Mouse (Mus musculus) cerebellum, postnatal 10 days (tissue): ENCODE measurements at regions not wholly inside any gene's neighbourhood (a gene's known extent, or its start where the extent isn't known, plus 50 kb on each side); places are given as distances from the start of the nearest gene placed in this dataset.

Experiments
- DNase-seq, 2 experiments: peaks; one replicate each; pipeline ENCODE4 v3.0.0; 2021; ENCODE audit warnings: mixed read lengths in 2 of 2

- no peak for DNase-seq
Observed at GRCm38 (mm10) chr5:33548800-33549199, 80.6 kb downstream of the Fam53a start.

DNA sequence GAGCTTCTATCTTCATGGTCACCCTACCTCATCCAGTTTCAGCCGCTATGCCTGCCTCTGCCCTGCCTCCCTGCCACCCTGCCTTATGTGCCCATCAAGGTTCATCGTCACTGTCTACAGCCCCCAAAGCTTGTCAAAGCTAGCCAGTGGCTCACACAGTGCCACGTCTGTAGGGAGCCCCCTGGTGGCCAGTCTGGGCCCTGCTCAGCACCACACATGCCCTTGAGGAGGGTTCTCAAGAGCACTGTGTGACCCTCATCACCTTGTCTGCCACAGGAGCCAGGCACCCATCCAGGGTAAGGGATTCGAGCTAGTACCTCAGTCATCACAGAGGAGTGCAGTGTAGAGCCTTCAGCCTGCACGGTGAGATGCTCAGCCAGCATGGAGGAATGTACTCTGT, 86.1 kb downstream of the Fam53a start:
- DNase-seq, result peak; percentile 91 to 94

DNA sequence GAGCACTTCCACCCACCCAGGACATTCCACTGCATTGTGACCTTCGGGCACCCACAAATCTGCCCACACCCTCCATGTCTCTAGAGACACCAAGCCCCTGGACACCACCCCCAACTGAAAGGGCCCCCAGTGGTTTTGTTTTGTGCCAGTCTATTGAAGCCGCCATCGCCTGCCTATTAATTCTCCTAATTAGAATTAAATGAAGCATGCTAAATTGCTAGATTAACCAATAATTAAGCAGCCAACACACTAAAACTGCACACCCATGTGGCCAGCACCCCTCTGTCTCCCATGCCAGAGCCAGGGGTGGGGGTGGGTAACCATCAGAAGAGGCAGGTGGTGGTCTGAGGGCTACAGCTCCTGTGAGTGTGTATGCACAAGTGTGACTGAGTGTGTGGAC, 86.8 kb downstream of the Fam53a start:
- DNase-seq, result no peak

DNA sequence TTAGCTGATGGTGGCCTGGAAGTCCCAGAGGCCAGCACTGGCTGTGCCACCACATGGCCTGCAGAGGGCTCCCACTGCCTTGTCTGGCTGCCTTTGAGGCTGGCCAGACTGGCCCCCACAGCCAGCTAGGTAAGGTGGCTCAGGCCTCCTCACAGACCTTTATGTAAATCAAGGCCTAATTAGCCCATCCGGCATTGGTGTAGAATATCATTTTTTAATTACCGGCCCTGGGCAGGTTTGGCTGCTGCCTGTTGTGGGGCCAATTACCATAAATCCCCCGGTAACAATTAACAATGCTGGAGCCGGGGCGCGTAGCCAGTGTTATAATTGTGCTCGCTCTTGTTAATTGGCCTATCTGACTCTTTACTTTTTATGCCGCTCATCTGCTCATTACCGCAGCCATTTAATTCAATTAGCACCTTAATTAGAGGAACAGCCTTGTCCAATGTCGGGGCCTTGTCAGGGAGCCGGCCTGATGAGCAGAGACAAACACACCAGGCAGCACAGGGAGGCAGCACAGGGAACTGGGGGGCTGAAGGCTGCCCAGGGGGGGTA, 87.4 kb downstream of the Fam53a start:
- peak; percentile 63 to 74 for DNase-seq

GRCm38 (mm10) chr5:33540259-33540658, 89.2 kb downstream of the Fam53a start:
- peak in 1 of 2 experiments; percentile 12 for DNase-seq

- no peak for DNase-seq
Observed at GRCm38 (mm10) chr5:33537429-33537828, 92.0 kb downstream of the Fam53a start.

- no peak for DNase-seq
Observed at GRCm38 (mm10) chr5:33537017-33537416, 92.4 kb downstream of the Fam53a start.

DNA sequence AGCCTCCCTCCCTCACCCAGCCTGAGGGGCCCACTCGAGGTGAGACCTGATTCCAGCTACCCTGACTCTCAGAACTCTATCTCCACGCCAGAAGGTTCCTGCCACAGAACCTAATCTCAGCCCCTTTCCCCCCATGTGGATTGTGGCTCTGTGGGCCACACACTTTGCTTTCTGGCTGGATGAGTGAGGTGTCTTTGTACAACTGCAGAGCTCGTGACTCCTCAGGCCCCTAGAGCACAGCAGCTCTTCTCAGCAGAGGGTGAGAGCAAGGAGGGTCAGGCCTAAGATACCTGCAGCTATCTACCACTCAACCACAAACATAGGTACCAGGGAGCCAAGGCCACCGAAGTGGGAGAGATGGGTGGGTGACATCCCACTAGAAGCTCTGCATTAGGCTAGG, 93.2 kb downstream of the Fam53a start:
- no peak for DNase-seq

DNA sequence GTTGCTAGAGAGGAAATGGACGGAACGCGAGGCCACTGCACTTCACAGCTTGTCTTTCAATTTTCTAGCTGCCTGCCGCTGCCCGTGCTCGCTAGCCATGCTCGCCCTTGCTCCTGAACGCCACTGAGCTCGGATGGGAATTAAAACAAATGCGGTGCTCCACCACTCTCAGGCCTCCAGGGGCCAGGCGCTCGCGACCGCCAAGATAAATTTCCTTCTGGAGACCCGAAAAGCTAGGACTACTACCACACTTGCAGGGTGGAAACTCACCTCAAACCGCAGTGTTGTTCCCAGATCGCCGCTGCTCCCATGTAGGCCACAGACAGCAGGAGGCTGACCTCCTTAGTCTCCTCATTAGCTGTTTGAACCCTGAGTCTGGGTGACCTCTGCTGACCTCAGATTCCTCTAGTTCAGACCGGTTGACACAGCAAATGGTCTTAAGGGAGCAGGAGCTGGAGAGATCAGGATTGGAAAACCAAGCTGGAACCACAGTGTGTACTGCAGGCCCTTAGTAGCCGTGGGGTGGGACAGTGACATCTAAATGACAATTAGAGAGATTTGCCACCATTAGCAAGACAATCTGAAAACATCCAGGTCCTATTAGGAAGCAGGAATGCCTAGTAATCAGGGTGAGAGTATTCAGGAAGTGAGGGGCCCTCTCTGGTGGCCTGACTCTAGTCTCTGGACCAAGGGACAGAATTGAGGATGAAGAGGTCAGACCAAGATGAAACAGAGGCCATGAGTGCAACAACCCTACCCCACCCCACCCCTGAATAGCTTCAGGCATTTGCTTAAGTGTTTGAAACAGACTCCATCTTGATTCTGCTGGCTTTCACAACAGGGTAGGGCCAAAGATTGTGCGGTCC, 94.1 kb downstream of the Fam53a start:
- DNase-seq, result no peak

DNA sequence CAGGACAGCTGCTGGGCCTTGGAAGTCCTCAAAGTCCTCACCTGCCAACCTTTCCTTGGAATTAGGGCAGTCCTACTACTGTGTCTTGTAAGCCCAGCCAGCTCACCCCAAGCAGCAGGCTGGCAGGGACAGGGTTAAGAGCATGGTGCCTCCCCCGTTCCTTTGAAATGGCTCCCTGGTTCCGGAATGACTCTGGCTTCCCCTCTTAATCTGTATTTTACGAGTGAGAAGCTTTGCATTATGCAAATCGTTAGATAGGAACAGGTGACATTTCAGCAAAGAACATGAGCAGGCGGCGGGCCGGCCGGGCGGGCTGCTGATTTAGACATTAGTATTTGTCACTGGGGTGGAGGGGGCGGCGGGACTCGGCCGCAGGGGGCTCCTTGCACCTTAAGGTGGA, 95.1 kb downstream of the Fam53a start:
- DNase-seq, result no peak

- no peak for DNase-seq
Observed at GRCm38 (mm10) chr5:33533185-33533584, 96.2 kb downstream of the Fam53a start.

DNA sequence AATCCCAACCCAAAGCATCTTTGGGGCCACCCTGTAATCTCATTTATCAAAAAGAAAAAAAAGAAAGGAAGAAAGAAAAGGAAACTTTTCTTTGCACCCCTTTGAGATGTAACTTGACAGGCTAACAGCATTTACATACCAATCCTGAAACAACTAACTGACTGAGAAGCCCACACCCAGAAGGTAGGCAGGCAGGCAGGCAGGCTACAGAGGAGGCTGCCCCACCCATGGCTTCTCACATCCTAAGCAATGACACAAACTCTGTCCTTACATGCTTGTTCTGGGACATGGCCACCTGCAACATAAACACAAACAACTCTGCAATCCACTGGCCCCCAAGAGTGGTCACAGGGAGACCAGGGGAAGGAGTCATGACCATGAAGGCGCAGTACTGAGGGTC, 97.5 kb upstream of the Nkx1-1 start:
- no peak for DNase-seq

DNA sequence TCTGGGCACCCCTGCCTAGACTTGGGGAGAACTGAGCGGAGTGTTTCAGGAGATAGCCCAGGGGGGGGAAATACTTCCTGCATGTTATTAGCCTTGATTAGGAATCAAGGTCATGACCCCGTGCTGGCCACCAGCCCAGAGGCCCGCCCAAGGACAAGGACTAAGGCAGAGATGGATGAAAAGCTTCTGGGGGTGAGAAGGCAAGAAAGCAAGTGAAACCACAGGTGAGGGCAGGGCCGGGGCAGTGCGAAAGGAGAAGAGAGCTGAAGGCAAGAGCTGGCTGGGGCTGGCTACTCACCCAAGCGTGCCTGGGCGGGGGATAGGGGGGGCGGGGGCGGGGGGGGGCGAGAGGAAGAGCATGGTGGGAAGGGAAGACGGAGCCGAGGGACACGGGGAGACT, 96.0 kb upstream of the Nkx1-1 start:
- no peak for DNase-seq

DNA sequence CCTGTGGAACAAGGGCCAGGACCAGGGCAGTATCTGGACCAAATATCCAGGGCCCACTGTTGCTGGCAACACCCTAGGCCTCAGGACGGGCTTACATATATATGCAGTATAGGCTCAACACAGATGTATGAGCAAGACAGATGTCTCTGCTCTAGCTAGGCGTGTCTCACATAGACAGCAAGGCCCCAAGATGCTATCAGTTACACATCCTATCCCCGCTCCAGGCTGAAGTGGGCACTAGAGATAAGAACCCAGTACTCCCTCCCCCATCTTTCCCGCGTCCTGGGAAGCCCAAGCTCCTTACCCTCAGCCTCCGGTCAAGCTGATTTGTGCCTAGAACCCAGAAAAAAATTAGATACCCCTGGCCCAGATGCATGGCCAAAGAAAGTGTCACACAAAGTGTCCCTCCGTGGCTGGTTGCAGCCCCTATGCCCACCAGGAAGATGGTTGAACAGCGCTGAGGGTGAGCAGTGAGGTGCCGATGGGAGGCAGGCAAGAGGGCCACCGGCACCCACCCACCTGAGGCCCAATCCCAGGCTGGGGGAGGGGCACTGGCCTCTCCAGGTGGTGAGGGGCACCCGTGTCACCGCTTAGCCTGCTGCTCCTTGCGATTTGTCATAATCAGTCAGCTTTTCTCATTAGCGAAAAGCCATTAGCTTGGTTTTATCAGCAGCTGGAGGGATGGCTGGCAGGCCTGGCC, 95.3 kb upstream of the Nkx1-1 start:
- DNase-seq, result no peak

- no peak for DNase-seq
Observed at GRCm38 (mm10) chr5:33527750-33528149, 94.0 kb upstream of the Nkx1-1 start.

- no peak for DNase-seq
Observed at GRCm38 (mm10) chr5:33527316-33527715, 93.5 kb upstream of the Nkx1-1 start.

DNA sequence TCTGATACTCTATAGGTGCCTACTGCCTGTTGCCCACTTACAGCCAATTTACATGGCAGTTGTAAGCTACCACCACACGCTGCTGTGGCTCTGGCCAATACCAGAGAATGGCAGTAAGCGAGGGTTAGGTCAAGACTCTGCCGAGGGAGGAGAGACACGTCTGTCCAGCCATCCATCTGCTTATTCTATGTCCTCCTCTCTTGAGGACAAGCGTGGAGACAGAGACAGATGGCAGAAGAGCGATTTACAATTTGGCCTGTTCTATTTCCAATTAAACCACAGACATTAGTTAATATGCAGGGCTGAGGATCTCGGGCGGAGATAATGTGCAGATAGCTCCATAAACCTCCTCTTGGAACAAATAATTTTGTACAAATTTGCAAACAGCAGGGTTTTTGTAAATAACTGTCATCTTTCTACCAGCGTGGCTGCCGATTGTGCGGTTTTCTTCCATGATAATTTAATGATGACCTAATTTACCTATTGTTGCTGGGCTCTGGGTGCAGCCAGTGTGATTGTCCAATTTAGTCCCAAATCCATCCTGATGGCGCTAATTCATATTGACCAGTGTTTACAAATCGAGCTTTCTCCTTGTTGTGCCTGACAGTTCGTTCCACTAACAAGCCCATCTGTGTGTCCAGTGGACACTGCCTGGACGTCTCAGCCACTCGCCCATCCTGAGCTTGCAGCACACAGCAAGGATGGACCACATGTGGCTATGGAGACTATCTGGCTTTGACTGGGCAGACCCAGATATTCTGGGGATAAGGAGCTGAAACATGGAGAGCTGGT, 88.4 kb upstream of the Nkx1-1 start:
- peak; percentile 50 to 63 for DNase-seq

DNA sequence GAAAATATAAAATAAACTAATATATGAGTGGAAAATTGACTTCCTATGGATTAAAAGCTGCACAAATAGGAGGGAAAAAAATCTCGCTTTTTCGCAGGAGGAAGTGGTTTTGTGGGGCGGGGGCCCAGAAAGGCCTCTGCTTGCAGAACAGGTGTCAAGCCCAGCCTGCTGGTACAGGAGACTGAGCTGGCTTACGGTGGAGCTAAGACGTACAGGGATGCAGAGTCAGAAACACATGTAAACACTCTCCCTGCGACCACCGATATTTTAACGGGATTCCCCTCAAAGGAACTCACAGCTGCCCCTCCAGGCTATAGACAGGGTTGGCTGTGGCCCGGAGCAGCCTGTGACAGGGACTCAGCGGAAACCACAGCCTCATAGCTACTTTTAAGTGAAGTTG, 87.1 kb upstream of the Nkx1-1 start:
- DNase-seq, result no peak

DNA sequence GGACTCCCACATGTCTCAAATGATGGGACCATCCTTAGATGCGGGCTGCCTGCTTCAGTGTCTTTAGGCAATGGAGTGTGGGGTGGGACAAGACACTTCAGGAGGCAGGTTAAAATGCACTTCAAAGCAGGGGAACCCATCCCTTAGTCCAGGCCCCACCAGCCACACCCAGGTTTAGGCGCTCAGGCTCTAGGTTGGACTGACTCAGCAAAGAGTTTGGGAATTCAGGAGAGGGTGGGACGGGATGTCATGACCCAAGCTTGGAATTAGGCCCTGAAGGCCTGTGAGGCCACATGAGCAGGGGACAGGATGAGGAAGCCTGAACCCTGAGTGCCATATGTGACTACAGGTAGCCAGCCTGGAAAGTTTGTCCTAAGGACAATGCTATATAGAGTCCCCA, 85.6 kb upstream of the Nkx1-1 start:
- DNase-seq, result no peak

- DNase-seq, result no peak
Observed at GRCm38 (mm10) chr5:33518860-33519259, 85.1 kb upstream of the Nkx1-1 start.

GRCm38 (mm10) chr5:33517625-33518024, 83.8 kb upstream of the Nkx1-1 start:
- DNase-seq, result no peak

DNA sequence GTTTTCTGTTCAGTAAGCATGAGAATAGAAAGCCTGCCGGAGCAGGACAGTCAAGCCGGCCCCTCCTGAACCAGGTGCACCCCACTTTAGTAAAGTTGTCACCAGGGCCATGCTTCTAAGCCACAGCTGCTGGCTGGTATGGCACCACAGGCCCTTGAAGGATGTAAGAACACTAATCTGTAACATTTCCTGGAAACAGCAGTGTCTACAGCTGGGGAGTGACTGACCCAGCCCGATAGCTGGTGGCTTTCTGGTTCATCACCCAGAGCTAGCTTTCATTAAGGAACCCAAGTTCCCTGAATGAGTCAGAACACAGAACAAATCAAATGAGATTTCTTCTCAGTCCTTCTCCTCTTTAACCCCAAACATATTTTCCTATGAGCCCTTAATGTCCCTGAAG, 82.4 kb upstream of the Nkx1-1 start:
- DNase-seq, result no peak

DNA sequence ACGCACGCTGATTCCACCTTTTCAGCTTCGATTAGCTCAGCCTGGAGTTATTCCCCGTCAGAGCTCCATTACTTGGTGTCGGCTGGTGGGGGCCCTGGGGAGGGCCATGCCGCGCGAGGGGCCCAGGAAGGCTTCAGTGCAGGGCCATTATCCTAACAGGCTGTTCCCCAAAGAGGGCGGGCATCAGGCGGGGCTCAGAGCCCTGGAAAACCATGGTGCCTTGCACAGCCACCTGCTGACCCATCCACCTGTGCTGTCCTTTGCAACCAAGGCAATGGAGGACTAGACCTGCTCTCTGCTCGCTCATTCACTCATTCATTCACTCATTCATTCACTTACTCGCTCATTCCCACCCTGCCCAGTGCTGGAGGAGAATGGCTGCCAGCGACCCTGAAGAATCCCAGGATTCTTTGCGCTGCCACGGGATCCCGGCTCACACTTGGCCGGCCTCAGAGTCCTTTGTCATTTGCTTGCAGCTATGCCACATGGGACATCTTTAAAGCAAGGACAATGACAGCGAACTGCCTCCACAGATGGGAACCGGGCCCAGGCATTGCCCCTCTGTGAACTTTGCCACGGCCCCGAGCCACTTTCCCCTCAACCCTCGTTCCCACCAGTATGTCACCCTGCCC, 78.6 kb upstream of the Nkx1-1 start:
- peak in 1 of 2 experiments; percentile 23 for DNase-seq
